Mouse (Mus musculus) cerebellum, adult 9-10 months (tissue): ENCODE measurements around the gene Gm49336.

Source experiments
- DNase-seq: peaks from one replicate; pipeline ENCODE4 v3.0.0; 2022

Gm49336 gene

GRCm38 (mm10) chr14:60251281-60252003, at the start of gene Gm49336, which contains the start of gene Nupl1:
Gene Gm49336 (minus strand): TSS chr14:60251507.
Gene Nupl1 (minus strand): TSS chr14:60251431.
- DNase-seq, result peak; percentile 98

- DNase-seq, result no peak
Observed at GRCm38 (mm10) chr14:60301024-60301423, 49.7 kb upstream of the Gm49336 start.

- DNase-seq, result peak; percentile 46
Observed at GRCm38 (mm10) chr14:60300224-60300991, 49.1 kb upstream of the Gm49336 start.

GRCm38 (mm10) chr14:60295531-60295930, 44.2 kb upstream of the Gm49336 start:
- DNase-seq, result no peak

GRCm38 (mm10) chr14:60290363-60290762, 39.1 kb upstream of the Gm49336 start:
- no peak for DNase-seq

GRCm38 (mm10) chr14:60286194-60286863, 35.0 kb upstream of the Gm49336 start:
- DNase-seq, result no peak

- DNase-seq, result no peak
Observed at GRCm38 (mm10) chr14:60275301-60276276, 24.3 kb upstream of the Gm49336 start.

- DNase-seq, result no peak
Observed at GRCm38 (mm10) chr14:60273346-60273745, 22.0 kb upstream of the Gm49336 start.

GRCm38 (mm10) chr14:60269333-60269732, 18.0 kb upstream of the Gm49336 start:
- DNase-seq, result no peak

GRCm38 (mm10) chr14:60264990-60265876, 13.9 kb upstream of the Gm49336 start, which contains the start of gene Mtmr6:
Gene Mtmr6 (plus strand): TSS chr14:60265228.
- DNase-seq, result peak; percentile 97

GRCm38 (mm10) chr14:60262316-60262715, 11.0 kb upstream of the Gm49336 start:
- no peak for DNase-seq

GRCm38 (mm10) chr14:60257851-60258250, 6.5 kb upstream of the Gm49336 start:
- DNase-seq, result no peak

GRCm38 (mm10) chr14:60257101-60257500, 5.8 kb upstream of the Gm49336 start:
- no peak for DNase-seq

- DNase-seq, result no peak
Observed at GRCm38 (mm10) chr14:60256356-60256755, 5.0 kb upstream of the Gm49336 start.

GRCm38 (mm10) chr14:60254774-60255173, 3.5 kb upstream of the Gm49336 start:
- no peak for DNase-seq

GRCm38 (mm10) chr14:60253466-60253865, 2.2 kb upstream of the Gm49336 start:
- DNase-seq, result no peak

- peak; percentile 74 for DNase-seq
Observed at GRCm38 (mm10) chr14:60252004-60253000, 995 bp upstream of the Gm49336 start.

GRCm38 (mm10) chr14:60250879-60251278, 428 bp downstream of the Gm49336 start:
- no peak for DNase-seq

- DNase-seq, result no peak
Observed at GRCm38 (mm10) chr14:60250366-60250765, 941 bp downstream of the Gm49336 start.

- DNase-seq, result no peak
Observed at GRCm38 (mm10) chr14:60238551-60238950, 12.8 kb downstream of the Gm49336 start.
